Mouse (Mus musculus) naive thymus-derived CD4-positive, alpha-beta T cell, adult 2 months (primary cell): ENCODE measurements around the gene Drosha.
"Not testable (repeated sequence)": the region's sequence is repeated elsewhere in the genome, so short reads cannot be mapped to it uniquely, and the experiment has no call there.

Experiments
- DNase-seq: peaks from one replicate; pipeline ENCODE4 v3.0.0-alpha.2; 2011; ENCODE audit warnings: low read depth

Drosha gene

DNA sequence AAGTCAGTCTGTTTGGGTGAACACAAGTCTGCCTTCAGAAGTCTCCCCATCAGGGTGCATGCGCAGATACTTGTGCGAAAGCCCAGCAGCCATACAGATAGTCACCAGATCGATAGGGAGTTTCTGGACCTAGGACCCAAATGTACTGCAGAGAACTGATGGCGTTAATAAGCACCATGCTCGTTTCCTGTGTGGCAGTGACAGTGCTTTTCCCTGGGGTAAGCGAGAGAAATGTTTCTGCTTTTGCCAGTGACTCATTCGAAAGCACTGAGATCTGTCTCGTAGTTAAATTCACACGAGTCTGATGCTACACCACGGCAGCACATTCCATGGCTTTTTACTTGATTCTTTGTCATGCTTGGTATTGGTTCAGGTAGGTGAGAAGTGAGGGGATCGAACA lies 60.7 kb downstream of the Drosha start:
- no peak for DNase-seq

DNA sequence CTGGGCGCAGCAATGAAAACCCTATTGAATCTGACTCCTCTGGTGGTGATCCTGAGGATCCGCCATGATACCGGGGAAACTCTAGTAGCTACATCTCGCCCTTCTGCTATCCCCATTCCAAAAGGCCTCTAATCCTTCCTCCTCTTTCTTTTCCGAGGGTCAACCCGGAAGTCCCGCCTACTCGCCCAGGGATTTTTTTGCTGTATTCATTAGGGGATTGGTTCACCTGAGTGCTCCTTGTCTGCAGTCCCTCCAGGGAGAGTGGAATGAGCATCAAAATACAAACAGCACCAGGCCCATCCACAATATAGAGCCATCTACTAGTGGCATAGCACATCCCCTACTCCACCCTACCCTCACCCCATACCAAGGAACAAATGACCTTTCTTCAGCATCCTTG lies 62.6 kb downstream of the Drosha start:
- no peak for DNase-seq

DNA sequence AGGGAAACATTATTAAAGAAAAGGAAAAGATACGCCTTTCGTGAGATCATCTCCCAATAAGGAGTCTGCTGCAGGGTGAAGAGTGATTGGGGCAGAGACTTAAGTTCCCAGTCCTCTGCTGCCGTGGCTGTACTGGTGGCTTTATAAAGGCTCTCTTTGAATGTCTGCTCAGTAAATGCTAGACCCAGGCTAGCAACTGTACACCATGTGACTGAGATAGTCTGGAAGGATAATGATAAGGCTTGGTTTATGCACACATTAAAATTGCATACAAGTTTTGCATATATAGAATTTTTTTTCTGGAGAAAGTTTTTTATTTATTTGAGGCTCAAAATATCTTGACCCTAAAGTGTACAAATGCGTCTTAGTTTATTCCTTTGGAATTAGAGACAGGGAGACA lies 63.7 kb downstream of the Drosha start:
- DNase-seq = no peak

- DNase-seq = no peak
These were observed 65.3 kb downstream of the Drosha start for GRCm38 (mm10) chr15:12889909-12890308.

- peak; percentile 83 for DNase-seq
These were observed 70.8 kb downstream of the Drosha start for GRCm38 (mm10) chr15:12895426-12895825.

DNA sequence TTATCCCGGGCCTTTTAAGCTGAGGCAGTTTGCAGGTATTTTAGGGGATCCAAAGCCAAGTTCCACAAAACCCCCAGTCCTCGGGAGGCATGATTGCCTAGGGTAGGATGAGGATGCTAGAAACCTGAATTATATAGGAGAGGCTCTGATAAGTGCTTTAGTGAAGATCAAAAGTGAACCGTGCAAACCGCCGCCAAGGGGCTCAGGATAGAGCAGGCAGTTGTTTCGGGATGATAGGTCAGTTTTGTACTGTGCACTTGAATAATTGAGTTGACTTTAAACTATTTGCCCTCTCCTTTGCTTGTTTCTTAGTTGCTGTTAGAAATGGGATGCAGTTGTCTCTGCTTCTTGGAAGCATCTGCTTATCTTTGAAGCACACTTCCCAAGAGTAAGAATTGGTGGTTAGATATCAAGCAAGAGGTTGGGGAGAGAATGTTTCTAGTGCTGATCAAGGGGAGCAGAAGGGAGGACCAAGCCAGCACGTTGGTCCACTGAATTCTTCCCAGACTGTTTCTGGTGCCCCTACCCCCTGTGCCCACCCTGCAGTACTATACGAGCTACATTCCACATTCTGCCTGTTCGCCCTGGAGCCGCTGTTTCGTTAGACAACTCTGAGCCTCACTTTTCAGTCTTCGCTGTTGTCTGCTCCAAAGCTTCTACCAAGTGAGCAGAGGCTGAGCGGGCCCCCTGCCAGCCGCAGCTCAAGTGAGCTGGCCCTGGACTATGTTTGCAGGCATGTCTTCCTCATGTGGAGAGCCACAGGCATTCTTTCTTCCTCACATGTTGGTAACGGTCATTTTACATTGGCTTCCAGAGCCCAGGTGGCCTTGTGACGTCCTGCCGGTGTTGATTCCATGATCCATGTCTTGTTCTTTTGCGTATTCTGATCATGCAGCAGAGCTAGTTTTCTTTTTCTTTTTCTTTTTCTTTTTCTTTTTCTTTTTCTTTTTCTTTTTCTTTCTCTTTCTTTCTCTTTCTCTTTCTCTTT lies 71.7 kb downstream of the Drosha start:
- peak; percentile 8 for DNase-seq

GRCm38 (mm10) chr15:12897831-12898230 lies 73.2 kb downstream of the Drosha start:
- no peak for DNase-seq

GRCm38 (mm10) chr15:12900428-12901196 lies 76.0 kb downstream of the Drosha start:
- DNase-seq = no peak

- no peak for DNase-seq
These were observed 76.6 kb downstream of the Drosha start for GRCm38 (mm10) chr15:12901197-12901570.

DNA sequence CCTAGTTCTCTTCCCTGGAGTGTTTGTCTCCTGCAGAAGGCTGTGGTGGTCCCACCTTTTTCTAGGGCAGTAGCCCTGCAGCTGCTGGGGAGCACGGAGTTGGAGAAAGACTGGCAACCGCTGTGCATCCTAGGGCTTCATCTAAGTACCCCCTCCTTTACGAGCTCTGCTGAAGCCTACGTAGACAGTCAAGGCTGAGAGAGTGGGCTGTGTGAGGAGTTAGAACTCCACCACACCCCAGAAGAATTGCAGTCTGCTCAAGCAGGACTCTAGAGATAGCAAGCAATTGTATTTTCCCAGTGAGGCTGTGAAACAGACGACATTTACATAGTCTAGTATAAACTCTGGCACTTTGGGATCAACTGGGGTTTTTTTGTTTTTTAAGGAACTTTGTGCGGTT lies 79.8 kb downstream of the Drosha start:
- DNase-seq = no peak

GRCm38 (mm10) chr15:12907962-12908719 lies 83.5 kb downstream of the Drosha start:
- no peak for DNase-seq

GRCm38 (mm10) chr15:12908720-12909028 lies 84.1 kb downstream of the Drosha start:
- DNase-seq = no peak

DNA sequence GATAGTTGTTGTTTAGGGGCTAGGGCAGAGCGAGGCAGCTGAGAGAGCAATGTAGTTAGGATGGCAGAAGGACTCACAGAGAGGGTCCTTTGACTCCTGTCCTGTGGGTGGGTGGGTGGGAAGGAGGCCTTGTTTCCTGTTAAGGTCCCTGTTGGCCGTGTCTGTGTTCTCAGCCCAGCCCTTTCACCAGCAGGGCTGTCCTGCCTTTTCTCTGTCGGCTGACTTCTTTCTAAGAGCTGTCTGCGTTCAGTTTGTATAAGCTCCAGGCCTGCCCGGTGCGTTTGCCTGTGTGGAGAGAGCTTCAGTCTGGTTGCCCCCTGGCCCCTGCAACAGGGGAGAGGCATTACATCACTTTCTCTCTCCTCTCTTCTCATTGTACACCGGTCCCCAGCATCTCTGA lies 84.6 kb downstream of the Drosha start:
- no peak for DNase-seq

GRCm38 (mm10) chr15:12911082-12911481 lies 86.5 kb downstream of the Drosha start:
- no peak for DNase-seq

DNA sequence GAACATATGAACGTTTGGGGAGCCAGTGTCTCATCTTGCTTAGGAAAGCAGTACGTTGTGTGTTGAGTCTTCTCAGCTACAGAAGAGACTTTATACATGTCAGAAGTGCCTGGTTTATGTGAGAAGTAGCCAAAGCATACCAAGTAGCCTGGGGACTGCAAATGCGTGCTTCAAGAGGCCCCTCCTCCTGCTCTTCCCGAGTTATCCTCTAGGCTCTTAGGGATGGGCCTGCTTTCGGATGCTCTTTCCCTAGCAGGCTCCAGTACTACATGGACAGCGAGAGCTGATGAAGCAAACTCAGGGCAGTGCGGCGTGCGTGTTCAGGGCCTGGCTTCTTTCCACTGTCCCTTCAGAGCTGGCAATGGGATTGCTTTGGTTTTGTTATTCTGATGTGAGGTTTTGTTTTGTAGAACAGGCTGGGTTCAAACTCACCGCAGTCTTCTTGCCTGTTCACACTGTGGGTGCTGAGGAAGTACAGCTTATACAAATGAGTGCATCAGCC lies 91.8 kb downstream of the Drosha start:
- DNase-seq = no peak

GRCm38 (mm10) chr15:12919326-12919966 lies 94.8 kb downstream of the Drosha start:
- not testable (repeated sequence) for DNase-seq

DNA sequence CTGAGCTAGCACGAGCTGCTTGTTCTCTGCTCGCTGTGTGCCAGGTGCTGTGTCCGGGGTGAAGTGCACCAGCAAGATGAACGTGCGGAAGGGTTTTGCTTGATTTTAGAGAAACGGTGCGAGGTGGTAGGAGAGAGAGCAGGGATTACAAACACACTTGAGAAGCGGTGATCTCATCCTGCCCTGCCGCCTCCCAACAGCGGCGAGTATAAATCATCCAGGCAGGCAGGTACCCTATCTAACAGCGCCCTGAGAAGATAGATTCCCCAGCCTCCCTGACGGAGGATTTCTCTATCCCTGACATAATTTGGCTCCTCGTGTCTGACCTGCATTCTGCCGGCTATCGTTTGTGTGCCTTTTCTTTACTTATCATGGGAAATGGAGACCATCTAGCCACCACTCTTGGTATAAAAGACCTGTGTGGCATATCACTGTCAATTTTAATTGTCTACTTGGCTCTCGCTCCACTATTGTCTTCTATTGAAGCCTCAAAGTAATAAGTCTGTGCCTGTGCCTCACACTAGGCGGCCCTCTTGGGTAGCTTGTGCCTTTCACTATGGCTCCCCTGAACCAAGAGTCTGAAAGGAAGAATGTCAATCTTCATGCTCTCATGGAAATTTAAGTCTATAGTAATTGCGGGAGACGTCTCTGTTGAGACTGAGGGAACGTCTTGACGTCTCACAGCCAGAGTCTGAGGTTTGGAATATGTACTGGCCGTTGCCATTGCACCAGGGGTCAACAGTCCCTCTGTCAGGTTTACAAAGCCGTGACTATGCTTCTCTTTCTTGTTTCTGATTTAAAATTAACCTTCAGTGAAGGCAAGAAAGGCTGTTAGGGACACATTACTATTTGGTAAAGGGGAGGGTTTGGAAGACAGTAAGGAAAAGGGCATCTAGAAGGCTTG lies 95.6 kb downstream of the Drosha start:
- DNase-seq = no peak

DNA sequence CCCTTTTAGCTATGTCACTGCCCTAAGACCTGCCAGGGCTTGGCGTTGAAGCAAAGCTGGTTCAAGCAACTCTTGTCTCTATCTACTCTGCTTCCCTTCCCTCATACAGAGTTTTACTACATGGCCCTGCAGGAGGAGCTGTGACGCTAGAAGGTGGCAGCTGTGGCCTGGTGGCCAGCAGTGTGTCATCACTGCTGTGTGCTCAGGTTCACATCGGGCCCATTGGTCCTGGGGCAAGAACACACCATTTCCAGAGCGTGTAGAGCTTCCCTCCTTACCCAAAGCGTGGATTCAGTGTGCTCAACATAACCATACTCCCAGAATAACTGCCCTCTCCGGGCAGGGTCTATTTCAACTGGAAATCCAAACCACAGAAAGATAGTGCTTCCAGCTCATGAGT lies 97.3 kb downstream of the Drosha start:
- DNase-seq = no peak

- peak; percentile 59 for DNase-seq
These were observed 99.2 kb downstream of the Drosha start for GRCm38 (mm10) chr15:12923826-12924225.

GRCm38 (mm10) chr15:12931481-12931880 lies 106.9 kb downstream of the Drosha start:
- no peak for DNase-seq
